Mouse (Mus musculus) left cerebral cortex, adult 11 months (tissue): ENCODE data around the gene Hectd3.
A peak's percentile ranks its signal among the peaks of the same experiment; 100 is the strongest.

Experiments
- DNase-seq: peaks from one replicate; pipeline ENCODE4 v3.0.0; 2022; ENCODE audit warnings: low spot score

The Hectd3 gene

DNA sequence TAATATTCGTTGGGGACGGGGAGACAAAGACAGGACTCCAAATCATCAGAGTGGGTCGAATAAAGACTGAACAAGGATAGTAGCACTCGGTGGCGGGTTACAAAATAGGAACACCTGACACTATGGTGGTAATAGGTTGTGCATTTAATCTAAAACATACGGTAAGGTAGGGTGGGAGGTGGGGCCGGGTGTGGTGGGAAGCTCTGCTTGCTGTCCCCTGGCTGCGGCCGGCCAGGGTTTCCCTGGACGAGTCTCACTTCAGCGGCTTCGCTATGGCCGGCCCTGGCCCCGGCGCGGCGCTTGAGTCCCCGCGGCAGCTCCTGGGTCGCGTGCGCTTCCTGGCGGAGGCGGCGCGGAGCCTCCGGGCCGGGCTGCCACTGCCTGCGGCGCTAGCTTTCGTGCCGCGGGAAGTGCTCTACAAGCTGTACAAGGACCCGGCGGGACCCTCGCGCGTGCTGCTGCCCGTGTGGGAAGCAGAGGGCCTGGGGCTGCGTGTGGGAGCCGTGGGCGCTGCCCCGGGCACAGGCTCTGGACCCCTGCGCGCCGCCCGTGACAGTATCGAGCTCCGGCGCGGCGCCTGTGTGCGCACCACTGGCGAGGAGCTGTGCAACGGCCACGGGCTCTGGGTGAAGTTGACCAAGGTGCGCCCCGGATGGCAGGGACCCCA, at the start of gene Hectd3:
Gene Hectd3, plus strand, starts transcription at position 187 of the 667 bp plus-strand sequence.
- DNase-seq: no peak

DNA sequence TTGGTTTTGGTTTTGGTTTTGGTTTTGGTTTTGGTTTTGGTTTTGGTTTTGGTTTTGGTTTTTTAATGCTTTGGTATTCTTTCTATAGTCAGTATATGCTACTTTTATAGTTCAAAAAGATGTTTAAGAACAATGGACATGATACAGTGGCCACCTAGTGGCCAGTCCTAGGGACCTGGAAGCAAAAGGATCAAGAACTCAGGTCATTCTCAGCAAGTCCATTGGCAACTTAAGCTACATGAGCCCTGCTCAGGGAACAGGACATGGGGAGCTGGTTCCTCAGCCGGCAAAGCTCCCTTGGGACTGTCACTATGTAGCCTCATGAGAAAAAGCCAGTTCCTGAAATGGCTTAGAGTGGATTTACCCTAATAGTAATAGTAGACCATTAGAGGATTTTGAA, 43.5 kb upstream of the Hectd3 start:
- DNase-seq: no peak

DNA sequence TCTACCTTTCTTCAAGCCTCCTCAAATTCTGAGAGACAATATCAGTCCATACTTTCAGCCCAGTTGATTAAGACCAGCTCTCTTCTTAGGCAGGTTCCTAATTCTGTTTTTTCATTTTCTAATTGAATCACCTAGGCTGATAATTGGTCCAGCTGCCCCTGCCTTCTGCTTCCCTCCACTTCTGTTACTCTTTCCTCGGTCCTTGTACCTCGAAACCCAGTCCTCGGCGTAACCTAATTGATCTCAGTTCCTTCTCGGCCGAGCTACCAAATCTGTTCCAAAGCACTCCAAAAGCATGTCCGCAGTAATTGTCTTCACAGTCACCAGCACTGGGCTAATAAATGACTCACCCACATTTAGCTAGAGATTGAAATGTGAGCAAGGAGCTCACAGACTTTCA, 40.2 kb upstream of the Hectd3 start:
- DNase-seq: no peak

DNA sequence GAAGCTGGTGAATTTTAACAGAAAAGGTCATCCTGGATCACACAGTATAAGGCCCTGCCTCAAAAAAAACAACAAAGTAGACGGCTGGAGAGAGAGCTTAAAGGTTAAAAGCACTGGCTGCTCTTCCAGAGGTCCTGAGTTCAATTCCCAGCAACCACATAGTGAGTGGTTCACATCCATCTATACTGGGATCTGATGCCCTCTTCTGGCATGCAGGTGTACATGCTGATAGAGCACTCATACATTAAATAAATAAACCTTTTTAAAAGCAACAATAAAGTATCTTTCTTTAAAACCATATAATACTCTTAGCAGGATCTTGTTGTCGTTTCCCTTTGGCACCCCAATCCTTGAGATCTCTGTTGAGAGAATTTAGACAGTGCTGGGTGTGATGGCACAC, 18.6 kb upstream of the Hectd3 start:
- DNase-seq: no peak

DNA sequence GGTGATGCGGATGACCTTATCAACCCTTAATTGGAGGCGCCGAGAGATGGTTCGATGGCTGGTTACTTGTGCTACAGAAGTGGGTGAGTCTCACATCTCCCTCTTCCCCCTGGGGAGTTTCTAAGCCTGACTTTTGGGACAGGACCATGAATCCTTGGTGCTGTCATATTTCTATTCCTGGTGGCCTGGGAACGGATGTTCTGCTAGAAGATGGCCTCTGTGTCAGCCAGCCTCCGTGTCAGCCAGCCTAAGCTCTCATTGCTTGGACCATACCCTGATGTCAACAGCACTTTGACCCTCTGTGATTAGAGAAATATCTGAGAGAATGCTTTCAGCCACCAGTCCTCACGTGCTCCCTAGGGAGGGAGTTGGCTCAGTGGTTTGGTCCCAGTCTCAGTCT, 9.4 kb upstream of the Hectd3 start:
- DNase-seq: no peak

DNA sequence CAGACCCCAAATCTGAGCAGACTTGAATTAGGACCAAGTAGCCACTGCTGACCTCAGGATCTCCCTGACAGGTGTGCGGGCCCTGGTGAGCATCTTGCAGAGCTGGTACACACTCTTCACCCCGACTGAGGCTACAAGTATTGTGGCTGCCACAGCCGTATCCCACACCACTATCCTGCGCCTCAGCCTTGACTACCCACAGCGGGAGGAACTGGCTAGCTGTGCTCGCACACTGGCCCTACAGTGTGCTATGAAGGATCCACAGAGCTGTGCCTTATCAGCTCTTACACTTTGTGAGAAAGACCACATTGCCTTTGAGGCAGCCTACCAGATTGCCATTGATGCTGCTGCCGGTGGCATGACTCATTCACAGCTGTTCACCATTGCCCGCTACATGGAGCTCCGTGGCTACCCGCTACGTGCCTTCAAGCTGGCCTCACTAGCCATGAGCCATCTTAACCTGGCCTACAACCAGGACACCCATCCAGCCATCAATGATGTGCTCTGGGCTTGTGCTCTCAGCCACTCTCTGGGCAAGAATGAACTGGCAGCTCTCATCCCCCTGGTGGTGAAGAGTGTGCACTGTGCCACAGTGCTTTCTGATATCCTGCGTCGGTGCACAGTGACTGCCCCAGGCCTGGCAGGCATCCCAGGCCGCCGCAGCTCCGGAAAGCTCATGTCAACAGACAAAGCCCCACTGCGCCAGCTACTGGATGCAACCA, 8.6 kb upstream of the Hectd3 start:
- DNase-seq: no peak

DNA sequence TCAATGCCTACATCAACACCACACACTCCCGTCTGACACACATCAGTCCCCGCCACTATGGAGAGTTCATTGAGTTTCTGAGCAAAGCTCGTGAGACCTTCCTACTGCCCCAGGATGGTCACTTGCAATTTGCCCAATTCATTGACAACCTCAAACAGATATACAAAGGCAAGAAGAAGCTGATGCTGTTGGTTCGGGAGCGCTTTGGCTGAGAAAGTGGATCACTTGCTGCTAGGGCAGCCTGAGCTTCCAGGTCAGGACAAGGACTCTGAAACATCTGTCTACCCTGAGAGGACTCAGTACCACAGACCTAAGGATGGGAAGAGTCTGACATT, 8.0 kb upstream of the Hectd3 start:
- no peak for DNase-seq

DNA sequence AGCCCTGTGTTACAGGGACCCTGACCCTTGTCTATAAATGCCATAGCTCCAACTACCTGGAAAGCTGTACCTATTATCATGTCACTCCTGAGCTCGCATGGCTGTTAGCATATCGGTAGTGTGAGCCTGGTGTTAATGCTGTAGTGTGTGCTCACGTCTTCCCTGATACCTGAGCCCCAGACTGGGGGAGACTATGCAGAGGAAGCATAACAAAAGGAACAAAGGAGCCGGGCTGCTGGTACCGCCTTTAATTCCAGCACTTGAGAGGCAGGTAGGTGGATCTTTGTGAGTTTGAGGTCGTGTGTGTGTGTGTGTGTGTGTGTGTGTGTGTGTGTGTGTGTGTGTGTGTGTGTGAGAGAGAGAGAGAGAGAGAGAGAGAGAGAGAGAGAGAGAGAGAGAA, 5.4 kb upstream of the Hectd3 start:
- DNase-seq: no peak

DNA sequence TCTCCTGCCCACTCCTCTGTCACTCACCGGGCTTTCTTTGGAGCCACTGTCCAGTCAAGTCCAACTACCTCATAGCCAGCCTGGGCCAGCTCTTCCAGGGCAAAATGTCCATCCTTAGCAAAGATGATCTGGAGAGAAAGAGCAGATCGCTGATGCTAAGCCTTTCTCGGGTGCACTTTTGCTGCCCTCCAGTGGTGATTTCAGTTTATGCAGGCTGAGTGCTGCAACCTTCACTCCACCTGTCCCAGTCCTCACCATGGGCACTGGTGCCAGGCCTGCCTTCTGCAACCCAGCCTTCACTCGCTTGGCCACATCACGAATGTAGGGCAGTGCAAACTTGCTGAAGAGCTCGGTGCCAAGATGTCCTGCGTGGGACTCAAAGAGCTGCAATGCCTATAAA, 3.8 kb upstream of the Hectd3 start:
- DNase-seq: no peak

DNA sequence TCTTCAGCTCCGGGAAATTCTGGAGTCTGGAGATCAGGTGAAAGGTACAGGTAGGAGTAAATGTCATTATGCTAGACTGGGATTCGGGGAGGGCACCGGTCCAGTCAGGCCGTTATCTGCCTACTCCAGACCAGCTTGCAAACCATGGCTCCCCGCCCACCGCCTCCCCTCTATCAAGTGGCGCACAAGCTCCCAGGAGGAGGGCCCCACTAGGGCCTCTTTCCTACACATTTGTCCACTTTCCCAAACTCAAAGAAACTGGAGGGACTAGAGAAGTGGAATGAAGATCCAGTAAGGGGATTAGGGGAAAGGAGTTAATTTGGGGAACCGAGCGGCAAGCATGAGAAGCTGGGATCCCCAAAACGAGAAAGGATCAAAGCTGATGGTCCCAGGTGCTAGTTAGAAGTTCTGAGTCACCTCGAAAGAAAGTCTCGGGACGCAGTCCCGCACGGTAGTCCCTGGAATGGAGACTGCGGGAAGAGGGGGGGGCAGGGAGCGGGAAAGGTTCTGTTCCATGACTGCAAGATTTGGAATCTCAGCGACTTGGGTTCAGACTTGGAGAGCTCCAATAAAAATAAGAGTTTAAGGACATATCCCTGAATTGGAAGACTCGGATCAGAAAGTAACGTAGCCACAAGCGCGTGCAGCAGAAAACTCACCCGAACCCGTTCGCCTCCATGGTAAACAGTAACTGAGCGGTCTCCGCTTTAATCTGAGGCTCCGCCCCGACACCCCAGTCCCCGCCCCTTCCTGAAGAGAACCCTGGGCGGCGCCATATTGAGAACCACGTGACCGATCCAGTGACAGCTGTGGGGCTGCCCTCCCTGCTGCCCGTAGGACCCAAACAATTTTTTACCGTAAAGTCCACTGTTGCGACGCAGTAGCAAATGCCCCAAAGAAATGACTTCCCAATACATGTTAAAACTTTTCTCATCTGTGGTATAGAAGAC, 1.2 kb upstream of the Hectd3 start, which contains the start of gene Urod:
Gene Urod, minus strand, starts transcription at position 742 of the 950 bp plus-strand sequence.
- DNase-seq: peak; percentile 93

DNA sequence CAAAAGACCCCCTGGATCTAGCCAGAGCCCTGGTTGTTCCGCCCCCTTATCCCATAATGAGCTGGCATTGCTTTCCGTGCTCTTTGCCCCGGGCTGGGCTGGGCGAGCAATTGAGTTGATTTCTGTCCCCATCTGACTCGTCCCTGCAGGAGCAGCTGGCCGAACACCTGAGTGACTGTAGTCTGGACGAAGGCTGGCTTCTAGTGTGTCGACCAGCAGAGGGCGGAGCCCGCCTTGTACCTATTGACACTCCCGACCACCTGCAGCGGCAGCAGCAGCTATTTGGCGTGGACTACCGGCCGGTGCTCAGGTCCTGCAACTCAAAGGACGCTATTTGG, 650 bp downstream of the Hectd3 start:
- DNase-seq: no peak

DNA sequence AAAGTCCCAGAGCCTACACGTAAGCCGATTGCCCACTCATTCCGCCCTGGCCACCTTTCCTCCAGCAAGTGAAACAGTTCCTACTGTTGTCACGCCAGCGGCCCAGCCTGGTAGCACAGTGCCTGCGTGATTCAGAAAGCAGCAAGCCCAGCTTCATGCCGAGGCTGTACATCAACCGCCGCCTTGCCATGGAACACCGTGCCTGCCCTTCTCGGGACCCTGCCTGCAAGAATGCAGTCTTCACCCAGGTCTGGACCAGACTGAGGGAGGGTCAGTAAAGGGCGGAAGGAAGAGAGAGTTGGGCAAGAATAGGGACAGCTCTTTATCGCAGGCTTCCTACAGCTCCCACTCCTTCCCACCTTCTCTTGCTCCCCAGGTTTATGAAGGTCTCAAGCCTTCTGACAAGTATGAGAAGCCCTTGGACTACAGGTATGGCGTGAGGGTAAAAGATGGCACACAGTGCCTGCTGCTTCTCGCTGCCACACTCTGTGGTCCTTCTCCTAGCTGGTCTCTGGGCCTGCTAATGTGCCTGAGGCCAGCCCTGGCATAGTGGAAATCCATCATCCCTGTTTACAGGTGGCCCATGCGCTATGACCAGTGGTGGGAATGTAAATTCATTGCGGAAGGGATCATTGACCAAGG, 4.5 kb downstream of the Hectd3 start:
- DNase-seq: no peak

DNA sequence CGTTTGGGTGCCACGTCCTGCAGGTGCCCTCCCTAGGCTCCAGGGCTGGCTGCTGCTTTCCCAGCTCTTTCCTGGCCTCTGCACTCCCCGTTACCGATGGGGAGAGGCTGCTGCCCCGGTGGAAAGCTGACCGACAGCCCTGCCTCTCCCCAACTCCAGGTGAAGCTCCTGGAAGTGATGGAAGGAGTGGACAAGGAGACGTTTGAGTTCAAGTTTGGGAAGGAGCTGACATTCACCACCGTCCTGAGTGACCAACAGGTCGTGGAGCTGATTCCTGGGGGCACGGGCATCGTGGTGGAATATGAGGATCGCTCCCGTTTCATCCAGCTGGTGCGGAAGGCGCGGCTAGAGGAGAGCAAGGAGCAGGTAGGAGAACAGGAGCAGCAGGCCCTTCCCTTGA, 6.8 kb downstream of the Hectd3 start:
- DNase-seq: no peak

DNA sequence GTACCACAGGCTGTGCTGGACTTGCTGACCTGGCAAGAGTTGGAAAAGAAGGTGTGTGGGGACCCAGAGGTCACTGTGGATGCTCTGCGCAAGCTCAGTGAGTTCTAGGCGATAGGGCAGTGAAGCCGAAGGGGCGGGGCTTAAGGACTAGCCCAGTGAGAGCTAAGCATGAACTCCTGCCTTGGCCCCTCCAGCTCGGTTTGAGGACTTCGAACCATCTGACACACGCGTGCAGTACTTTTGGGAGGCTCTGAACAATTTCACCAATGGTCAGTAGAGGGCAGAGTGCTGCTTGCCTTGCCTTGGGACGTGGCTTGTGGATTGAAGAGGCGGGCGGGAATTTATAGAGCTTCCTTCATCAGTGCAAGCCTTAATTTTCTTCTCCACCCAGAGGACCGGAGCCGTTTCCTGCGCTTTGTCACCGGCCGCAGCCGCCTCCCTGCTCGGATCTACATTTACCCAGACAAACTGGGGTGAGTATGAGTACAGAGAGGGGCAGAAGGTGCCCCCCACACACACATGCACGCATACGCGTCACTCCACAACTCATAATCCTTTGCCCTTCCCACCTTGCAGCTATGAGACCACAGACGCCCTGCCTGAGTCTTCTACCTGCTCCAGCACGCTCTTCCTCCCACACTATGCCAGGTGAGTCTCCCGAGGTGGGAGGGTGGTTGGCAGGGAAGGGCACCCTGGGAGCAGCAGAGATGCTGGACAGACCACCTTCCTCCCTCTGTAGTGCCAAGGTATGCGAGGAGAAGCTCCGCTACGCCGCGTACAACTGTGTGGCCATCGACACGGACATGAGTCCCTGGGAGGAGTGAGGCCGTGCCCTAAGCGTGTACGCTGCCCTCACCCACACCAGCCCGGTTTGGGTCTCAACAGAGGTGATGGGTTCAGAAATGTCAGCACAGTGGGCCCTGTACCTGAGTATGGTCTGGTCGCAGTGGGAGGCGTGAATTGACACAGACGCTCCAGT, 7.7 kb downstream of the Hectd3 start:
- no peak for DNase-seq

DNA sequence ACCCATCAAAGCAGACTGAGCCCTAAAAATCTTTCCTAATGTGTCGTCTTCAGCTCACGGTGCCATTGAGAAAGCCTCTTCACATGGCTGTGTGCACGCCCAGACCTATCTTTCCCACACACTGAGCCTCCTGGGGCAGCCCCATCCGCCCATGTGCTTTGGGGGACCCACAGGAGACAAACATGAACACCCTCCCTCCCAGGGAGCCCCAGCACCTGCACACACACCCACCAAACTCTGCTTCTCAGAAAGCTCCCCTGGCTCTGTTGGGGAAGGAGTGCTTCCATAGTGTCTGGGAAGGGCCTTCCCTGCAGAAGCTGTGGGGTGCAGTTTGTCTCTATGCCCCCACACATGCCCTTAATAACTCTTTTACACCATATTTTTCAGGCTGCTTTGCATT, 9.5 kb downstream of the Hectd3 start:
- no peak for DNase-seq

DNA sequence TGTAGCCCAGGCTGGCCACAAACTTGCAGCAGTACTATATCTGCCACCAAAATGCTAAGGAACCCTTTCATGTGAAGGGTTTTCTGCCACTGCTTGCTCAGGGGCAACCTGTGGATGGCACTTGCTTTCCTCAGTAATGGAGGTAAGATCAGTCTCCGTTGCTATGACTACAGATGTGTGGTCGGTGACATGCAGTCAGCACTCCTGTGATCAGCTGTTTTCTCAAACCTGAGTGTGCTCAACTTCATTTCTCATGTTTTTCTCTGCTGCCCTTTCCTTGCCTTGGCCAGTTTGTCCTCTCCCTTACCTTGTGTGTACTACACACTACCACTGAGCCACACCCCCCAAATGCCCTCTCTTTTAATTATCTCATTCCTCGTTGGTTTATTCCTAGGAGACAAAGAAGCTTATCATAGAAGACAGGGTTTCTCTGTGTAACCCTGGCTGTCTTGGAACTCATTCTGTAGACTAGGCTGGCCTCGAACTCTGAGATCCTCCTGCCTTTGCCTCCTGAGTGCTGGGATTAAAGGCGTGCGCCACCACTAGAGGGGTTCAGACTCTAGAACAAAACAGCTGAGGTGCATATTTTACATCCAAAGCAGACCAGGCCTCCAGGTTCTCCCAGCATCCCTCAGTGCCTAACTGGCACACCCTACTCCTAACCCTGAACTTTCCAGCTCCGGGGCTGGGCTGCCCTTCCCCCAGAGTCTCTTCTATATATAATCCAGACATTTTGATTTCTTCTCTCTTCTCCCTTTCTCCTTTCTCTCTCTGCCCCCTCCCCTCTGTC, 10.7 kb downstream of the Hectd3 start:
- no peak for DNase-seq

DNA sequence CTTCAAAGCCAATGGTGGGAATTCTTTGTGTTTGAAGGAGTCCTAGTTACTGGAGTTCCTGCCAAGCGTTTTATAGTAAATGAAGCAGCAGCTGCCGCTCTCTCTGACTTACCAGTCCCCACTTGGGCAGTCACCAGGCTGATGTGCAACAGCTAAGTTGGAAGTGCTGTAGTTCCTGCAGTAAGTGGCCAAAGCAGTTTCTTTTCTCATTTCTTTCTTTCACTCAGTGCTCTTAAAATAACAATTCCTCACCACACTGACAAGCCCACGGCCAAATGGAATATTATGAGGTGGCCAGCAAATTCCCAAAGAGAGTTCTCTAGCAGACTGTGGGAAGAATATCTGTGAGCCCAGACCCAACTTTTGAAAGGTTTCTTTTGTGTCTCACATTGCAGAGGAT, 11.9 kb downstream of the Hectd3 start:
- DNase-seq: no peak

DNA sequence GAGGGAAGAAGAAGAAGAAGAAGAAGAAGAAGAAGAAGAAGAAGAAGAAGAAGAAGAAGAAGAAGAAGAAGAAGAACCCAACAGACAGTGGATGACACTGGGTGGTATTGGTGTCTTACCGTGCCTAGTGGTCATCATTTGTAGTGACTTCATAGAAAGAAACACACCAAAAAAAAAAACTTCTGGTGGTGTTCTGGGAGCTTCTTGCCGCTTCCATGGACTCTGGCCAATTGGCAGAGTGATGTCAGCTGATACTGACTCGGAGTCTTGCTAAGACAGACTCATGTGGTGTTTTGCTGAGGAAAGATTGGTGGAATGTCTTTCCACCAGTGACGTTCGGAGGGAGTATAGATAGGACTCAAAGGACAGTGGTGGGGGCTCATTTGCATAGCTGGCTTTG, 15.1 kb downstream of the Hectd3 start:
- DNase-seq: no peak

DNA sequence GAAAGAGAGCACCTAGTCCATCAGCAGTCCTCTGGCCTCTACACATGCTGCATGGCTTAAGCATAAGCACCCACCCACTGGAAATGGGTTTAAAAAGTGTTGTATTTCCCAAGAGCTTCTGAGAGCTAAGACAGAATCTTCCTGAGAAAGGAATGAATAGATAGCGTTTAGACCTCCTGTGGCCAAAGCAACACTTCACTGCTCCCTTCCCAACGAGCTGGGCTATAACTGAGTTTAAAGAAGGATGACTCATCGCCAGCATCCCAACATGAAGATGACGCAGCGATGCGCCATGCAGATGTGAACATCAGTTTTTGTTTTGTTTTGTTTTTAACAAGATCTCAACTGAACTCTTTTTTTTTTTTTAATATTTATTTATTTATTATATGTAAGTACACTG, 18.5 kb downstream of the Hectd3 start:
- DNase-seq: no peak

DNA sequence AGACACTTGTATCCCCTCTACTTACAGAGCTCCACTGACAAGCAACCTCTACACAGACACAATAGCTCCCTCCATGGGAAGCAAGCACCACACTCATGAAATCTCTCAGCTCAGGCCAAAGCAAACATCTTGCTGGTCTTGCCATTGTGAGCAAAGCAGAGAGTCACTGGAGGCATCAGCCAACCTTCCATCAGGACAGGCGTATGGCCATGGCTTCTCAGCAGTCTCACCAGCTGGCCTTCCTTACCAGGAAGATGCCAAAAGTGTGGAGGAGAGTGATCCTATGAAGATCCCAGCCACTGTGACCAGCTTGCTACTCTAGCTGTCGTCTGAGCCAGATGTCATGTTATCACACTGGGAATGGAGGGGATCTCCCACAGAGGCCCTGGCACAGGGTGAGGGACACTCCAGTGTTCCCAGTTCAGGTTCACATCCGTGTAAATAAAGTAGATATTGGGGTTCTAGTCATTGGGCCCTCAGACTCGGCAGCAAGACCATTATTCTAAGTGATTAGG, 19.8 kb downstream of the Hectd3 start:
- DNase-seq: no peak
